Mouse (Mus musculus) intestine, embryonic 15.5 days (tissue): ENCODE data around the gene Wdr89. TPM values are rescaled to one million over a fixed set of nuclear protein-coding genes. Genes with fewer than 3 reads are reported as not detected.

Experiments
- ATAC-seq: fragments of 200-750 bp; cut with Nextera tagmentation; 2 replicates; pipeline ENCODE4 v1.8.0; 2017; ENCODE audit warnings: moderate TSS enrichment, moderate library complexity
- H3K27ac ChIP-seq: fragments of 300-500 bp; sonication (generic); 2 replicates; pipeline ENCODE4 v1.5.1; 2015; ENCODE audit warnings: mild to moderate bottlenecking, inconsistent platforms
- H3K27me3 ChIP-seq: fragments of 300-500 bp; sonication (generic); replicated peaks from 2 replicates; pipeline ENCODE4 v1.6.1; 2015; ENCODE audit warnings: inconsistent platforms
- H3K36me3 ChIP-seq: fragments of 300-500 bp; sonication (generic); 2 replicates; pipeline ENCODE4 v1.6.1; 2015; ENCODE audit warnings: inconsistent platforms
- H3K4me1 ChIP-seq: fragments of 300-500 bp; sonication (generic); replicated peaks from 2 replicates; pipeline ENCODE4 v1.6.1; 2015; ENCODE audit warnings: inconsistent platforms
- H3K4me2 ChIP-seq: fragments of 300-500 bp; sonication (generic); replicated peaks from 2 replicates; pipeline ENCODE4 v1.6.1; 2015; ENCODE audit warnings: mild to moderate bottlenecking, inconsistent platforms
- H3K4me3 ChIP-seq: fragments of 300-500 bp; sonication (generic); replicated peaks from 2 replicates; pipeline ENCODE4 v1.5.1; 2015; ENCODE audit warnings: inconsistent platforms
- H3K9ac ChIP-seq: fragments of 300-500 bp; sonication (generic); 2 replicates; pipeline ENCODE4 v1.6.1; 2015; ENCODE audit warnings: inconsistent platforms
- H3K9me3 ChIP-seq: fragments of 300-500 bp; sonication (generic); 2 replicates; pipeline ENCODE4 v1.6.1; 2016; ENCODE audit warnings: inconsistent platforms
- WGBS: fragments of 180-500 bp; shearing (Covaris S2); methylation state at CpG from one replicate; pipeline ENCODE4 v1.1.7; 2015; 5-methylcytosine and 5-hydroxymethylcytosine counted together
- polyA plus RNA-seq: library from polyadenylated mRNA; unstranded; fragments of >200 nt; fragmentation: Nextera tagmentation; extraction: Ambion mirVana; gene quantifications from 2 replicates; pipeline ENCODE4 v1.2.1, GENCODE M21; 2015

Wdr89 gene
- polyA plus RNA-seq, 1 experiment from 2014 or later, result 12.6 TPM

DNA sequence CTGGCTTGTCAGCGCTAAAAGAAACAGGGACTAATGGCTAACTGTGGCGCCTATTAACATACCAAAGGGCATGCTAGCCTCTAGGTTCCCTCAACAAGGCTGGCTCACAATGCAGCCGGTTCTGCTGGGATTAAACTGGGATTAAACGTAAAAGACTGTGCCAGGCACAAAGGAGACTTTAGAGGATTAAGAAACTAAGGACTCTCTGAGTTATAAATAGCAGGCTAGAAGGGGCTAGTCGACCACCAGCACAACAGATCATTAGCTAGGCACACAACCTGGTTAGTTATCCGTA, 4.9 kb downstream of the Wdr89 start:
- Histone ChIP-seq H3K27ac (no peak overlapping the region), H3K4me3 (no peak overlapping the region)
- WGBS, result 41% methylated on average over 6 of the region's 6 CpGs

DNA sequence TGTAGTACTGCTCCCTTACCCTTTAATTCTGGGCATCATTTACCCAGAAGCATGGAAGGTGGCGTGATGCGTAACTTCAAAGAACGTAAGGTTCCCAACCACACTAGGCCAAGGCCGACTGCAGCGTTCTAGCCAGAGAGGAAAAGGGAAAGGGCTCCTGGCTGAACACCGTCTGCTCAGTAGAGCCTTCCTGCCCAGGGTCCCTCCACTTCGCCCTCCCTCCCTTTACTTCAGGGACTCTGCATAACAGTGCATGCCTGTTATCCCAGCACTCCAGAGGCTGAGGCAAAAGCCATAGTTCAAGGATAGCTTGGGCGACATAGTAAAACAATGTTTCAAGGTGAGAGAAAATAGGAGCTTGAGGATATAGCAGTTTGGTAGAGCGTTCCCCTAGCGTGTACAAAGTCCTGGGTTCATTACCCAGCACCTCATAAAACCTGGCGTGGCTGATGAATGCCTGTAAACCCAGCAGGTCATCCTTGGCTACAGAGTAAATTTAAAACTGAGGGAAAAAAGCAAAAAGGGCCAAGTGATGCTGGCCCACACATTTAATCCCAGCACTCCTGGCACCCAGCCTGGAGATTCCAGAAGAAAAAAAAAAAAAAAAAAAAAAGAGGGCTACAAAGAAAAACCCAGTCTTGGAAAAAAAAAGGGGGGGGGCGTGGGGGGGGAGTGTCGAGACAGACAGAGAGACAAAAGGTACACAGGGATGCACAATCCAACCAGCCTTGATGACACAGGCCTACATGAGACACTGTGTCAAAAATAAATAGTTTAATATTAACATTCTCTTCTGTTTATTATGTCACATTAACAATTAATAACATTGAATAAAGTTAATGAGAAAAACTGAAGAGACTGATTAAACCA, 5.5 kb downstream of the Wdr89 start:
- H3K4me3 ChIP-seq, result no peak overlapping the region
- no peak overlapping the region for H3K9ac ChIP-seq
- 58% methylated on average over 13 of the region's 13 CpGs for WGBS
- no peaks in the 10 kb centered on the region for H3K4me1 ChIP-seq
- no peaks in the 10 kb centered on the region for H3K9me3 ChIP-seq
- no peak overlapping the region for H3K4me2 ChIP-seq
- ATAC-seq, result peak; percentile 61
- no peaks in the 10 kb centered on the region for H3K27me3 ChIP-seq
- H3K36me3 ChIP-seq, result no peaks in the 10 kb centered on the region
- H3K27ac ChIP-seq, result peak overlapping the region; percentile 29; the same call in 1 of the 2 replicates

More for the DNA sequence above, 4.9 kb downstream of the Wdr89 start:
- no peaks in the 10 kb centered on the region for H3K9me3 ChIP-seq
- no peak overlapping the region for H3K4me2 ChIP-seq
- H3K36me3 ChIP-seq, result no peaks in the 10 kb centered on the region
- H3K9ac ChIP-seq, result no peak overlapping the region
- H3K4me1 ChIP-seq, result no peaks in the 10 kb centered on the region
- H3K27me3 ChIP-seq, result no peaks in the 10 kb centered on the region
- ATAC-seq, result no peak

DNA sequence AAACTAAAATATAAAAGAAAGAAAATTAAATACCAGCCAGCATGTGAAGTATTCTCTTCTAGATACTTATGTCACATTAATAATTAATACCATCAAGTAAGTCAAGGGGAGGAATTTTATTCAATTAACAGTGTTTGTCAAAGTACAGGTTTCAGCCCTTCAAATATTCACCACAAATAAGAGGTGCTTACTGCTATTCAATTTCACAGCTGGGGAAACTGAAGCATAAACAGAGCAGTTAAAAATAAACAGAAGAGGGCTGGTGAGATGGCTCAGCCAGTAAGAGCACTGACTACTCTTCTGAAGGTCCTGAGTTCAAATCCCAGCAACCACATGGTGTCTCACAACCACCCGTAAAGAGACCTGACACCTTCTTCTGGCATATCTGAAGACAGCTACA, 7.0 kb downstream of the Wdr89 start:
- H3K27ac ChIP-seq, result no peak overlapping the region
- 94% methylated on average over 1 of the region's 1 CpGs for WGBS
- no peaks in the 10 kb centered on the region for H3K36me3 ChIP-seq
- H3K9ac ChIP-seq, result no peak overlapping the region
- H3K9me3 ChIP-seq, result no peaks in the 10 kb centered on the region
- H3K4me2 ChIP-seq, result no peak overlapping the region
- no peak overlapping the region for H3K4me3 ChIP-seq
- H3K27me3 ChIP-seq, result no peaks in the 10 kb centered on the region
- no peaks in the 10 kb centered on the region for H3K4me1 ChIP-seq
- ATAC-seq, result no peak

DNA sequence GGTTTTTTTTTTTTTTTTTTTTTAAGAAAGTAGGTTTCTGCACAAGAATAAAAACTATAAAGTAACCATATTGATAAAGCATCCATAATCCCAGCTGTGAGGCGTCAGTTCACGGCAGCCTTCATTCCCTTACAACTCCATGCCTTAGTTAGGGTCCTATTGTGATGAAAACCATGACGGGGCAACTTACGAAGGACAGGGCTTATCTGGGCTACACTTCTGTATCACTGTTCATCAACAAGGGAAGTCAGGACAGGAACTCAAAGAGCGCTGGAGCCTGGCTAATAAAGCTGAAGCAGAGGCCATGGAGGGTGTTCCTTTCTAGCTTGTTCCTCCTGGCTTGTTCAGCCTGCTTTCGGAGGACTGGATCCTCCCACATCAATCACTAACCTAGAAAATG, 10.9 kb downstream of the Wdr89 start:
- Histone ChIP-seq H3K4me2 (no peak overlapping the region), H3K9ac (no peak overlapping the region), H3K27ac (no peak overlapping the region), H3K36me3 (no peaks in the 10 kb centered on the region), H3K9me3 (no peaks in the 10 kb centered on the region), H3K4me3 (no peak overlapping the region), H3K27me3 (no peaks in the 10 kb centered on the region), H3K4me1 (no peaks in the 10 kb centered on the region)
- no peak for ATAC-seq
- WGBS, result 77% methylated on average over 6 of the region's 6 CpGs

DNA sequence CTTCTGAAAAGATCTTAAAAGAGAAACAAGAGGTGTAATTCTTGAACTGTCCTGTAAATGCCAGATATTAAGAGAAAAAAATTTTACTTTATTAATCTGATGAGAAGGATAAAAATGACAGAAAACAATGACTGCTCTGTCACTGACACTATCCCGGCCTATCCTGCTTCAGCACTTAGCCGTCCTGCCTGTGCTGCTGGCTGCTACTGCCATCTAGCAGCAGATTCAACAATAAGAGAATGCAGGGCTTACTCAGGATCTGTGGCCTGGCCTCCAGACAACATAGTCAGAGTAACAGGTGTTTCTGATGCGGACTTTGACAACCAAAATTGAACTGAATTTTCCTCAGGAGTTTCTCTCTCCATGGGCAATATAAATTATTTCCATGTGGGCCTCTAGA, 12.8 kb downstream of the Wdr89 start:
- Histone ChIP-seq H3K9ac (no peak overlapping the region), H3K27ac (no peak overlapping the region), H3K4me1 (no peaks in the 10 kb centered on the region), H3K4me3 (no peak overlapping the region), H3K9me3 (no peaks in the 10 kb centered on the region), H3K27me3 (no peaks in the 10 kb centered on the region), H3K36me3 (no peaks in the 10 kb centered on the region), H3K4me2 (no peak overlapping the region)
- WGBS, result 46% methylated on average over 3 of the region's 3 CpGs
- ATAC-seq, result 0 out of 2 replicates have a peak, but pooled peaks have one; percentile 51

DNA sequence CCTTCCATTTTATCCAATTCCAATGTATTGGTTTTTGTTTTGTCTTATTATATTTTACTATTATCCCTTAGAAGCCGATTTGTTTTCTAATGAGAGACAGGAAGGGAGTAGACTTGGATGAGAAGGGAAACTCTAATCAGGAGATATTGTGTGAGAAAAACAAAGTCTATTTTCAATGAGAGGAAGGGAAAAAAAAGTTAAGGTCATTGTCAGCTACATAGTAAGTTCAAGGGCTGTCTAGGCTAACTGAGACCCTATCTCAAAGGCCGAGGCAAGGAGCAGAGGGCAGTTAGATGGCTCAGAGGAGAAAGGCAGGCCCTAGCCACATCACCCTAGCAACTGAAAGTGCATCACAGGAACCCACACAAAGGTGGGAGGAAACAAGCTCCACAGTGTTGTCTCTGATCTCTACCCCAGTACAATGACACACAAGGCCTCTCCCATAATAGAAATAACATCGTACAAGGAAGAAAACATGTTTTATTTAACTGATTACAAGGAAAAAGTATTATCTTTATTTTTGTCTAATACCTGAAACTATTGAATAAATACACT, 15.0 kb downstream of the Wdr89 start:
- H3K36me3 ChIP-seq, result no peaks in the 10 kb centered on the region
- 80% methylated on average over 3 of the region's 3 CpGs for WGBS
- H3K4me2 ChIP-seq, result no peak overlapping the region
- H3K27ac ChIP-seq, result no peak overlapping the region
- H3K4me3 ChIP-seq, result no peak overlapping the region
- no peak overlapping the region for H3K9ac ChIP-seq
- no peaks in the 10 kb centered on the region for H3K9me3 ChIP-seq
- no peak for ATAC-seq
- no peaks in the 10 kb centered on the region for H3K27me3 ChIP-seq
- H3K4me1 ChIP-seq, result no peaks in the 10 kb centered on the region

DNA sequence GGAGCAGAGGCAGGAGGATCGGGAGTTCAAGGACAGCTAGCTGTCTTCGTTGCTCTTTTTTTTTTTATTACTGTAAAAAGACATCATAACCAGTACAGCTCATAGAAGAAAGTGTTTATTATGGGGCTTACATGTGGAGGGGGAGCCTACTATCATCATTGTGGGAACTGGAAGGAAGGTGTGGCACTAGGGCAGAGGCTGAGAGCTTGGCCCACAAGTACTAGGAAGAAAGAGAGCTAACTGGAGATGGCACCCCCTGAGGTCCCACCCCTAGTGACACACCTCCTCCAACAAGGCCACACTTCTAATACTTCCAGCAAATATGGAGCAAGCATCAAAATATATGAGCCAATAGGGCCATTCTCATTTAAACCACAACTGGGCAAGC, 19.6 kb downstream of the Wdr89 start:
- no peak for ATAC-seq

DNA sequence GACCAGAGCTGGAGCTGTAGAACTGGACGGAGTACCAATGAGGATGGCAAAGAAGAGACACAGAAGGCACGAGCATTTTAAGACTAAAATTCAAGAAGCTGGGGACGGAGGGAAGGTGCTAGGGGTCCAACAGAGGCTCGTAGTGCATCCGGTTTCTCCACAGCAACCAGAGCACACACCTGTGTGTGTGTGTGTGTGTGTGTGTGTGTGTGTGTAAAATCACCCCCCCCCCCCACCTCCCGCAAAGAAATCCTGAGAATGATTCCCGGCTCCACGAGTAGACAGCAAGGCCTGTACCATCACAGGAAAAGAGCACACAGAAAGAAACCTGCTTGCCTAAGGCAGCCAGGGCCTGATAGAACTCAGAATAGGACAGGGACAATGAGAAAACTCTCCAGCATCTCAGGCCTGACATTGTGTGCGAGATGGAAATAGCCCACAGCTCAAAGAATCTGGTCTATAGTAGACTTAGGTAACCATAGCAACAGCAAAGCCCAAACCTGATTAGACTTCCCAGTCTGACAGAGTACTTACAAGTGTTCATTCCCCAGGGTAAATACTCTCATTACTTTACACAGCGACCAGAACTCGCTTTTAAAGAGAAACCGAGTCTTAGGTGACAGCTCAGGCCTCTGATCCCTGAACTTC, 20.2 kb downstream of the Wdr89 start:
- no peaks in the 10 kb centered on the region for H3K4me1 ChIP-seq
- ATAC-seq, result no peak
- 75% methylated on average over 12 of the region's 12 CpGs for WGBS
- no peaks in the 10 kb centered on the region for H3K27me3 ChIP-seq
- no peak overlapping the region for H3K4me3 ChIP-seq
- H3K36me3 ChIP-seq, result no peaks in the 10 kb centered on the region
- no peak overlapping the region for H3K4me2 ChIP-seq
- no peak overlapping the region for H3K27ac ChIP-seq
- no peaks in the 10 kb centered on the region for H3K9me3 ChIP-seq
- H3K9ac ChIP-seq, result no peak overlapping the region

More for the DNA sequence above, 19.6 kb downstream of the Wdr89 start:
- Histone ChIP-seq H3K9me3 (no peaks in the 10 kb centered on the region), H3K4me2 (no peak overlapping the region), H3K27me3 (no peaks in the 10 kb centered on the region), H3K4me3 (no peak overlapping the region), H3K36me3 (no peaks in the 10 kb centered on the region), H3K27ac (no peak overlapping the region), H3K4me1 (no peaks in the 10 kb centered on the region), H3K9ac (no peak overlapping the region)
- 77% methylated on average over 2 of the region's 2 CpGs for WGBS

DNA sequence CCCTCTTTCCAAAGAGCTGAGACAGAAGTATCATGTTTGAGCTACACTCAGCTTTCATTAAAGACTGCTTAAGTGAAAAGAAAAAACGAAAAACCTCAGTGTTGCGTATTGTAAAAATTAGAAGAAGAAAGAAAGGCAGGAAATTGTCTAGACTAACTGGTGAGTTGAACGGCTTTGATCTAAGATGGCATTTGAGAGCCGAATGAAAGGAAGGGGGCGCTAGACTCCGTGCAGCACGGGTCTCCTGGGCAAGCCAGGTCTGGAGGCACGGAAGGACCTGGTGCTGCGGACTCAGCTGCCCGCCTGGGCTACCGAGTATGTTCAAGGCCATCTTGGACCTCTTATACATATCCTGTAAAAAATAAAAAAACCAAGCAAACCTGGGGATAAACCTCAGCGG, 21.1 kb downstream of the Wdr89 start:
- Histone ChIP-seq H3K27me3 (no peaks in the 10 kb centered on the region), H3K36me3 (no peaks in the 10 kb centered on the region), H3K4me3 (no peak overlapping the region), H3K9ac (no peak overlapping the region), H3K4me1 (no peaks in the 10 kb centered on the region), H3K4me2 (no peak overlapping the region), H3K27ac (no peak overlapping the region), H3K9me3 (no peaks in the 10 kb centered on the region)
- no peak for ATAC-seq
- 64% methylated on average over 12 of the region's 12 CpGs for WGBS

DNA sequence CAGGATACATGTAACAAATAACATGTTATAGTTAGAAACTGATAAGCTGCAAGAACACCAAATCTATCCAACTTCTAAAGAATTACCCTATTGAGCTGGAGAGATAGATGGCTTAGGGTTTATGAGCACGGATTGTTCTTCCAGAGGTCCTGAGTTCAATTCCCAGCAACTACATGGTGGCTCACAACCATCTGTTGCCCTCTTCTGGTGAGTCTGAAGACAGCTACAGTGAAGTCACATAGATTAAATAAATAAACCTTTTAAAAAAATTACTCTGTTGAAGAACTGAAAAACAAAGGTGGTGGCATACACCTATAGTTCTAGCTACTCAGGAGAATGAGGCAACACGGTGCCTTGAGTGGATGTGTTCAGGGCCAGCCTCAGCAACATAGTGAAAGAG, 21.7 kb downstream of the Wdr89 start:
- Histone ChIP-seq H3K4me2 (no peak overlapping the region), H3K4me1 (no peaks in the 10 kb centered on the region)

DNA sequence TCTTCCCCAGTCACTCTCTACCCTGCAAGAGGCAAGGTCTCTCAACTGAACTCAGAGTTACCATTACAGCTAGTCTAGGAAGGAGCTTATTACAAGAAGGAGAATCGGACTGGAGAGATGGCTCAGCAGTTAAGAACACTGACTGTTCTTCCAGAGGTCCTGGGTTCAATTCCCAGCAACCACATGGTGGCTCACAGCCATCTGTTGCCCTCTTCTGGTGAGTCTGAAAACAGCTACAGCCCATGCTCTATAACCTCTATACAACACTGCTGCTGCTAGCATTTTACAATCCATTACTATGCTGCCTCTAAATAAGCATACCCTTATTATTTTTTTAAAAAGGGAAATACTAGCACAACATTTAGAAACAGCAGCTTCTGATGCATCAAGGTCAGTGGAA, 23.6 kb downstream of the Wdr89 start:
- Histone ChIP-seq H3K36me3 (no peaks in the 10 kb centered on the region), H3K9me3 (no peaks in the 10 kb centered on the region), H3K27me3 (no peaks in the 10 kb centered on the region), H3K27ac (no peak overlapping the region), H3K4me2 (no peak overlapping the region), H3K4me1 (no peaks in the 10 kb centered on the region), H3K4me3 (no peak overlapping the region), H3K9ac (no peak overlapping the region)
- no peak for ATAC-seq
- 81% methylated on average over 1 of the region's 1 CpGs for WGBS

More for the DNA sequence above, 21.7 kb downstream of the Wdr89 start:
- no peak overlapping the region for H3K4me3 ChIP-seq
- no peak for ATAC-seq
- no peak overlapping the region for H3K9ac ChIP-seq
- H3K36me3 ChIP-seq, result no peaks in the 10 kb centered on the region
- 94% methylated on average over 2 of the region's 2 CpGs for WGBS
- H3K9me3 ChIP-seq, result no peaks in the 10 kb centered on the region
- H3K27ac ChIP-seq, result no peak overlapping the region
- no peaks in the 10 kb centered on the region for H3K27me3 ChIP-seq

DNA sequence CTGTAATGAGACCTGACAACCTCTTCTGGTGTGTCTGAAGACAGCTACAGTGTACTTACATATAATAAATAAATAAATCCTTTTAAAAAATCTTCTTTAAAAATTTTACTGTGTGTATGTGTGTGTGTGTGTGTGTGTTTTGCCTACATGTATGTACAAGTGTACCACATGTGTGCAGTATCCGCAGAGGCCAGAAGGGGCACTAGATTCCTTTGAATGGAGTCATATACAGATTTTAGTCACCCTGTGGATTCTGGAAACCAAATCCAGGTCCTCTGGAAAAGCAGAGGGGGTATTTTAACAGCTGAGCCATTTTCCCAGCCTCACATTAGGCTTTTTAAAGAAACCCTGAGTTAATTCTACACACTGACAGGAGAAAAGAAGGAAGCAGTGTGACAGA, 27.6 kb downstream of the Wdr89 start:
- H3K9ac ChIP-seq, result no peak overlapping the region
- no peaks in the 10 kb centered on the region for H3K27me3 ChIP-seq
- H3K4me1 ChIP-seq, result no peaks in the 10 kb centered on the region
- no peak for ATAC-seq
- no peaks in the 10 kb centered on the region for H3K9me3 ChIP-seq
- WGBS, result 95% methylated on average over 1 of the region's 1 CpGs
- H3K27ac ChIP-seq, result no peak overlapping the region
- no peaks in the 10 kb centered on the region for H3K36me3 ChIP-seq
- no peak overlapping the region for H3K4me2 ChIP-seq
- no peak overlapping the region for H3K4me3 ChIP-seq

DNA sequence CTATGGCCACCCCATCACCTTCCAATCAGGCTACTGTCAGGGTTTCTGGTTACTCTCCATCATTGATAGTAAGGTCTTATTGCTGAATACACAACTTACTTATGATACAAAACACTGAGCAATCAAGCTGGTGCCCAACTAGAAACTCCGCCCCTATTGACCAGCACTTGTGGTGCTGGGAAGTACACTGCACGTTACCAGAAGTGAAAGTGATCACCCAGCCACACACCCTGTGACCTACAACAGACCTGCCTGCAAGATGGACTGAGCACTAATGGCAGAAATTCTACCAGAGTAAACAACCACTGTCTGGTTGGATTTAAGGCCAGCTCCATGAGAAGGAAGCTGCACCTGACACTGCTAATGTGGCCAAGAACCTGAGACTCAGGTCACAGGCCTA, 31.0 kb downstream of the Wdr89 start:
- 82% methylated on average over 2 of the region's 2 CpGs for WGBS
- no peak for ATAC-seq
- Histone ChIP-seq H3K4me2 (no peak overlapping the region), H3K4me1 (no peaks in the 10 kb centered on the region), H3K36me3 (no peaks in the 10 kb centered on the region), H3K27me3 (no peaks in the 10 kb centered on the region), H3K9me3 (no peaks in the 10 kb centered on the region), H3K4me3 (no peak overlapping the region), H3K27ac (no peak overlapping the region), H3K9ac (no peak overlapping the region)
